Mouse (Mus musculus): ENCODE data around the gene Zyx. TPM values are rescaled to one million over a fixed set of nuclear protein-coding genes. Genes with fewer than 3 reads are reported as not detected.

The Zyx gene
- polyA plus RNA-seq, 1 experiment from 2014 or later = 80.8 TPM

GRCm38 (mm10) chr6:42353180-42353579, 3.8 kb downstream of the Zyx start:
- H3K36me3 ChIP-seq (replicated peaks) = peaks cover 69% of the 10 kb centered on the region
- H3K27ac ChIP-seq = no peak overlapping the region
- no peak overlapping the region for H3K4me3 ChIP-seq
- DNase-seq (ENCODE audit: extremely low spot score, low spot score) = no peak
- no peaks in the 10 kb centered on the region for H3K9me3 ChIP-seq
- H3K4me1 ChIP-seq = peaks cover 44% of the 10 kb centered on the region
- WGBS = 89% methylated on average over 8 of the region's 8 CpGs
- no peaks in the 10 kb centered on the region for H3K27me3 ChIP-seq (ENCODE audit: poor library complexity, severe bottlenecking)

DNA sequence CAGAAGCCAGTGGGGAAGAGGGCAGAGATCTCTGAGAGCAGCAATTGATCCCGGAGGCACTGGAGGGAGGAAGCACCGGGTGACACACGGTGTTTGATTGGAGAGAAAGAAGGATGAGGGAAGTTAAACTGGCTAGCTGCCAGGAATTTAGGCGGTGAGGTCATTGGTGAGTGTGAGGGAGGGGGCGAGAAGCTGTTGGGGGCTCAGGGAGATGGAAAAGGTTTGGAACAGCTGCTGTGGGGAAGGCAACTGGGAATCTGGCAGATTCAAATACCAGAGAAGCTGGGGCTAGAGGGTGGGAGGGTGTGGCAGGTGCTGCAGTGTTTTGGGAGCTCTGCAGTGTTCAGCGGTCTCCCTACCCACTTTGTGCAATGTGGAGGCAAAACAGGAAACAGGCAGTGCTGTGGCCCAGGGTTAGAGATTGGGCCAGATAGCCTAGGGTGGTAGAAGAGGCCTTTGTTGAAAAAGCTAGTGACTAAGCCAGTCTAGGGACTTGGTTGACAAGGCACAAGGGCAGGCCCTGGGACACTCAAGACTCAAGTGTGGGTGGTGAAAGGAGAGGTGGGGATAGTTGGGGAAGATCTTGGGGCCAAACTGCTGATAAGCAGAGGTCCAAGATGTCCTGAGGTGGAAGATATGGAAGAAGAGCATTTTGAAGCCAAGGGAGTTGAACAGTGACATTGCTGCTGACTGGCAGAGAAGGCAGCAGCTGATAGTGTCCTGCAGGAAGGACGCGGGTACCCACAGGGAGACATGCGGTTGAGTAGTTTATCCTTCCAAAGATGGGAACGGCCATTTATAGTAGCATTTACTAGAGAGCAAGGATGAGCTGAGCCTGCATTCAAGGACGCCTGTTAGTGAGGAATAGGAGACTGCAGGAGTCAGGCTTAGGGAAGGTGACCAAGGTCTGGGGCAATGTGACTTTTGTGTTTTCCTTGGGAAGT, 4.9 kb downstream of the Zyx start:
- WGBS = 87% methylated on average over 11 of the region's 11 CpGs
- no peak overlapping the region for H3K27ac ChIP-seq
- H3K4me3 ChIP-seq = no peak overlapping the region
- H3K4me1 ChIP-seq = peaks cover 33% of the 10 kb centered on the region
- no peaks in the 10 kb centered on the region for H3K27me3 ChIP-seq (ENCODE audit: poor library complexity, severe bottlenecking)
- no peak for DNase-seq (ENCODE audit: extremely low spot score, low spot score)
- peaks cover 81% of the 10 kb centered on the region for H3K36me3 ChIP-seq (replicated peaks)
- H3K9me3 ChIP-seq = no peaks in the 10 kb centered on the region

GRCm38 (mm10) chr6:42355366-42355765, 5.9 kb downstream of the Zyx start:
- DNase-seq (ENCODE audit: extremely low spot score, low spot score) = no peak

GRCm38 (mm10) chr6:42355794-42356600, 6.6 kb downstream of the Zyx start:
- no peaks in the 10 kb centered on the region for H3K9me3 ChIP-seq
- WGBS = 95% methylated on average over 13 of the region's 13 CpGs
- no peak overlapping the region for H3K27ac ChIP-seq
- H3K36me3 ChIP-seq (replicated peaks) = peaks cover 97% of the 10 kb centered on the region
- no peak overlapping the region for H3K4me3 ChIP-seq
- H3K27me3 ChIP-seq (ENCODE audit: poor library complexity, severe bottlenecking) = no peaks in the 10 kb centered on the region
- no peak for DNase-seq (ENCODE audit: extremely low spot score, low spot score)
- H3K4me1 ChIP-seq = peaks cover 23% of the 10 kb centered on the region

More at GRCm38 (mm10) chr6:42355366-42355765, 5.9 kb downstream of the Zyx start:
- WGBS = 95% methylated on average over 6 of the region's 6 CpGs
- Histone ChIP-seq H3K4me1 (peaks cover 30% of the 10 kb centered on the region), H3K4me3 (no peak overlapping the region), H3K27ac (no peak overlapping the region), H3K9me3 (no peaks in the 10 kb centered on the region), H3K27me3 (ENCODE audit: poor library complexity, severe bottlenecking) (no peaks in the 10 kb centered on the region), H3K36me3 (replicated peaks) (peaks cover 91% of the 10 kb centered on the region)

DNA sequence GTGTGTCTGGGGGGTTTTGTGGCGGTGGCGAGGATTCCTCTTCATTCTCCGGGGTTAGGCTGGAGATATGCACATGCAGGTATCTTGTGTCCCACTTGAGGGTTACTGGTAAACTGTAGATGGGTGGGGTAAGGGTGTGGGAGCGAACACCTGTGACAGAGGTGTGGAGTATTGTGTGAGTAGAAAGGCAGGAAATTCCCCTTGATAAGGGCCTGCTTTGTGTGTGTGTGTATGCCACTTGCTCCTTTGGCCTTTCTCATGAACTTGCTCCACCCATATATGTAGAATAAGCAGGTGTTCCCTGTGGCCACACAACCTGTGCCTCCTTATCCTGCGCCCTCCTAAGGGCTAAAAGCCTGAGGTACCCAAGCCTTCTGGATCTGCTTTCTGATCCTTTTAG, 7.5 kb downstream of the Zyx start:
- Histone ChIP-seq H3K36me3 (replicated peaks) (peaks cover 96% of the 10 kb centered on the region), H3K4me3 (no peak overlapping the region), H3K9me3 (no peaks in the 10 kb centered on the region), H3K4me1 (peaks cover 14% of the 10 kb centered on the region), H3K27me3 (ENCODE audit: poor library complexity, severe bottlenecking) (no peaks in the 10 kb centered on the region), H3K27ac (no peak overlapping the region)
- no peak for DNase-seq (ENCODE audit: extremely low spot score, low spot score)
- 98% methylated on average over 5 of the region's 5 CpGs for WGBS

GRCm38 (mm10) chr6:42357901-42358300, 8.5 kb downstream of the Zyx start:
- Histone ChIP-seq H3K4me3 (no peak overlapping the region), H3K9me3 (no peaks in the 10 kb centered on the region), H3K27ac (no peak overlapping the region), H3K4me1 (peaks cover 16% of the 10 kb centered on the region), H3K27me3 (ENCODE audit: poor library complexity, severe bottlenecking) (no peaks in the 10 kb centered on the region), H3K36me3 (replicated peaks) (peaks cover 87% of the 10 kb centered on the region)
- DNase-seq (ENCODE audit: extremely low spot score, low spot score) = no peak
- 81% methylated on average over 6 of the region's 6 CpGs for WGBS

GRCm38 (mm10) chr6:42358901-42359300, 9.5 kb downstream of the Zyx start:
- WGBS = 95% methylated on average over 12 of the region's 12 CpGs
- Histone ChIP-seq H3K27ac (no peak overlapping the region), H3K9me3 (no peaks in the 10 kb centered on the region), H3K36me3 (replicated peaks) (peaks cover 77% of the 10 kb centered on the region), H3K27me3 (ENCODE audit: poor library complexity, severe bottlenecking) (no peaks in the 10 kb centered on the region), H3K4me3 (no peak overlapping the region), H3K4me1 (peaks cover 12% of the 10 kb centered on the region)
- DNase-seq (ENCODE audit: extremely low spot score, low spot score) = no peak

DNA sequence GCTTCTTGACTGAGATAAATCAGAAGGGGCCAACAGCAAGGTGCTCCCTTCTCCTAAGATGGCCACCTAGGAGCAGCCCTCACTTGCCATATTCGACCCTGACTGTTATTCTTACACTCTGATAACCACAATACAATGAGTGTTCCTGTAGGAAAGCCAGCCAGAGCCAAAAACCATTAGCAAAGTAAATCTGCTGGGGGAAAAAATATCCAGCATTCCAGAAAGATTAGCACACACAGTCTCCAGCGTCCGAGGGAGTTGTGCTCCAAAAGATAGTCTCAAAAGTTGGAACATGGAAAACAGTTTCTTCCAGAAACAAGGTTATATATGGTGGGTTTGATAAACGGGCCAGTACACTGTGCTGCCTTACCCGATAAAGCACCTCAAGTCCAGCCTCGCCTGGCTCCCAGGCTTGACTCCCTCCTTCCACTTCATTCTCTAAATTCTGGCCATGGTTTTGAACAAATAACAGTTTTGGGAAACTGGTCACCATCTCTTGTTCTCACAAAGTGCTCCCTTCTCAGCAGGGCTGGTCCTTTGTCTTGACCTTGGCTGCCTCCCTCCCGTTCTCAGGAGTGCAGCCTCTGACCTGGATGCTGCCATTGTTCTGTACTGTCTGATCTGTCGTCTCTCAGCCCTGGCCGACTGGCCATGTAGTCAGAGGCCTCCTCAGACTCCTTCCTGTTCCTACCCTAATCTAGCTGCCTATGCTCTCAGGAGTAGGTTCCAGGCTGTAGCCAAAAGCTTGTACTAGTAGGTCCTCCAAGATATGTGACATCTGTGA, 10.1 kb downstream of the Zyx start:
- Histone ChIP-seq H3K4me1 (peaks cover 6% of the 10 kb centered on the region), H3K27me3 (ENCODE audit: poor library complexity, severe bottlenecking) (peaks cover 2% of the 10 kb centered on the region; the same call in 1 of the 2 replicates), H3K4me3 (no peak overlapping the region), H3K9me3 (no peaks in the 10 kb centered on the region), H3K27ac (no peak overlapping the region), H3K36me3 (replicated peaks) (peaks cover 70% of the 10 kb centered on the region)
- no peak for DNase-seq (ENCODE audit: extremely low spot score, low spot score)
- 83% methylated on average over 9 of the region's 9 CpGs for WGBS

DNA sequence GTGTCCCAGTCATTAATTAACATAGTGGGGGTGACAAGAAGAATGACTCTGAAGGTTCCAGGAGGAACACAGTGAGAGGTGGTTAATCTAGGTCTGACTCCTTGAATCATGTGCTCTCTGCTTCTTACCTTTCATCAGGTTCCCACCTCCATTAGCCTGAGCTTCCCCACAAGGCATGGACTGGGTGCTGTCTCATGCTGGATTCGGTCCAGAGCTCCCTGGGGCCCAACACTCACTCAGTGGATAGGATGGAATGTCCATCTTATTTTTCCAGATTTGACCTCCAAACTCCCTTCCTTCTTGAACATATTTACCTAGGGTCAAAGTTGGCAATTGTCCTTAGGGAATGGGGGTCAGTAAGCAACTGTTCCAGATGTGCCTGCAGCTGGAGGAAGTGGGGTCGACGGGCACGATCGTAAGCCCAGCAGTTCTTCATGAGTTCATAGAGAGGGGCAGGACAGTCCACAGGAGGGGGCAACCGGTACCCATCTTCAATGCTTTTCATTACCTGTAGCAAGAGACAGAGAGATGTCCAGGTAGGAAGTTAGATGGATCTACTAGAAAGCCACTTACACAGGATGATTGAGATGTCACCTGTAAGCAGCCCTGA, 10.9 kb downstream of the Zyx start:
- Histone ChIP-seq H3K9me3 (no peaks in the 10 kb centered on the region), H3K36me3 (replicated peaks) (peaks cover 62% of the 10 kb centered on the region), H3K27me3 (ENCODE audit: poor library complexity, severe bottlenecking) (peaks cover 6% of the 10 kb centered on the region; the same call in 1 of the 2 replicates), H3K4me1 (peaks cover 6% of the 10 kb centered on the region), H3K27ac (no peak overlapping the region), H3K4me3 (no peak overlapping the region)
- 88% methylated on average over 6 of the region's 6 CpGs for WGBS
- DNase-seq (ENCODE audit: extremely low spot score, low spot score) = no peak

DNA sequence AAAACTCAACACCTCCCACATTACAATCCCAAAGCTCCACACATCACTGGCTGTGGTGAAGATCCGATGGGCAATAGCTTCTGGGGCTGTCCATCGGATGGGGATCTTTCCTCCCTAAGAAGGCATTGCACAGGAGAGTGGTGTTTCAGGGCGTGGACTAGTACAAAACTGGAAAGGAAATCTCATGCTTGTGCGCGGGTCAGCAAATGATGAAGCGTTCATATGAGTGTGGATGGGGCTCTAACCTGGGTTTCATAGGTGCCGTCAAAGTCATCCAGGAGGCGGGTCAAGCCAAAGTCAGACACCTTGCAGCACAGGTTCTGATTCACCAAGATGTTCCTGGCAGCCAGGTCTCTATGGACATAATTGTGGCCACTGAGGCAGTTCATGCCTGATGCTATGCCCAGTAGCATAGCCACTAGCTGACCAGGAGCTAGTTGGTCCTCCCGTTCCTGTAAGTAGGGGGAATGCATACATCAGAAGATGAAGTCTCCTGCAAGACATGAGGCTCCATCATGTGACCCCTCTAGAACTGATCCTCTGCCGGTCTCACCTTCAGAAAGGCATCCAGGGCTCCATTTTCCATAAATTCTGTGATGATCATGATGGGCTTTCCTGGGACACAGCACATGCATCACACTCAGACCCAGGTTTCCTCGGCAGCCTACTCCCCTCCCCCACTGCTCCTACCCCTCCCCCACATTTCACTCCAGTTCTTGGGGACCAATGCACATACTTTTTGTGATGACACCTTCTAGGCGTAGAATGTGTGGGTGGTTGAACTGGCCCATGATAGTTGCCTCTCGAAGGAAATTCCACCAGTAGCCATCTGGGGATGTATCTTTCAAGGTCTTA, 11.8 kb downstream of the Zyx start:
- 89% methylated on average over 13 of the region's 13 CpGs for WGBS
- Histone ChIP-seq H3K27ac (no peak overlapping the region), H3K4me1 (peaks cover 6% of the 10 kb centered on the region), H3K9me3 (no peaks in the 10 kb centered on the region), H3K4me3 (no peak overlapping the region), H3K36me3 (replicated peaks) (peaks cover 53% of the 10 kb centered on the region), H3K27me3 (ENCODE audit: poor library complexity, severe bottlenecking) (peaks cover 10% of the 10 kb centered on the region; the same call in 1 of the 2 replicates)
- DNase-seq (ENCODE audit: extremely low spot score, low spot score) = no peak

DNA sequence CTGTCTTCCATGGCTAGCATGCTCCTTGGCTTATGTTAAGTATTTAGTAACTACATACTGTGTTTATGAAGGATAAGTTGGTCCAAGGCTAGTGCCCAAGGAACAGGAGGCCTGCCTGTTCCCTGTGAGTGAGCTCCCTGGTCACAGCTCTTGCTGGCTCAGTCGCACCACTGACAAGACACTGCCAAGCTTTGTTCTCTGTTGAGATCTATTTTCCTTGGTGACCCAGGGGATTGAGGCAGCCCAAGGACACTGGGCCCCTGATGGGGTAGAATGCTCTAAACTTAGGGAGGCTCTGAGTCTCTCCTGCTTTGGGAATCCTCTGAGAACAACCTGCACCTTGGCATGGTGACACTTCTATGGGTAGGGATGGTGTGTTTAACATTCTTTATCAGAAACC, 12.6 kb downstream of the Zyx start:
- peaks cover 45% of the 10 kb centered on the region for H3K36me3 ChIP-seq (replicated peaks)
- H3K27ac ChIP-seq = no peak overlapping the region
- peaks cover 15% of the 10 kb centered on the region for H3K27me3 ChIP-seq (ENCODE audit: poor library complexity, severe bottlenecking)
- 68% methylated on average over 1 of the region's 1 CpGs for WGBS
- H3K9me3 ChIP-seq = no peaks in the 10 kb centered on the region
- no peak for DNase-seq (ENCODE audit: extremely low spot score, low spot score)
- H3K4me1 ChIP-seq = peaks cover 6% of the 10 kb centered on the region
- no peak overlapping the region for H3K4me3 ChIP-seq

All from forebrain, embryonic 10.5 days (tissue).